Mouse (Mus musculus): ENCODE measurements around the gene Lhfp.

DNA sequence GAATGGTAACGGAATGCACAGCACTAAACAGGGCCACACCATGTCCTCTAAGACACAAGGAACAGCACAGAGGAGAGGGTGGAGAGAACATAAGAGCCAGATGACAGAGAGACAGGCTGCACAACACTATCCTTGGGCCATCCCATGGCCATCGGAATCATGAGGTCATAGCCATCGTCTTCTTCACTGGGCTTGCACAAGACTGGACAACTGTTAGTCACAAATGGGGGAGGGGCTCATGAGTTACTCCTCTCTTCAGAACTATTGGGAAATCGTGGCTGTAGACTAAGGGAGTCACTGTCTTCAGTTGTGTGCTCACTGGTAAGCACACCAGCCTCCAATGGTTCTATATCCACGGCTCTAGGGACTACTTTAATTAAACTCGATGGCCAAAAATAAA, 224.8 kb downstream of the Lhfp start:
- TF ChIP-seq CTCF (IDR thresholded peaks at IDR 0.05; ENCODE audit: low read depth) (no peak), EP300 (IDR thresholded peaks at IDR 0.05; ENCODE audit: low read depth) (no peak)
